Mouse (Mus musculus) ovary, adult 18-20 months (tissue): ENCODE data around the gene Cldn13.

Experiments used
- DNase-seq: peaks from one replicate; pipeline ENCODE4 v3.0.0; 2022; ENCODE audit warnings: low spot score, mixed read lengths

Gene Cldn13

DNA sequence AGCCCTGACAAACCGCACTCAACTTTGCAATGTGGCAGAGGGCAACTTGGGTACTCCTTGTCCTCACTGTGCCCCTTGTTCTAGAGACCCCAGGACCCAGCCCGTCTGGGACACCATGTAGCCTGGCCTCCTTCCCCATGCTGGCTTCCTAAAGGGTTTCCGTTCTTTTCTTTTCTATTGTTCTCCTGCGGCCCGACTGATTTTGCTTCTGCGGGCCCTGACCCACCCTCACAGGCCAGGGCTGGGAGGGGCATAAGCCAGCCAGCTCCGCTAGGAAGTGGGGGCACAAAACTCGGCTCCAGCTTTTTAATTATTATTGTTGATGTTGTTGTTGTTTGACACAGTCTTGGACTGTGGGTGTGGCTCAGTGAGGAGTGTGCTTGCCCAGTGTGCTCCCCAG lies 23.8 kb downstream of the Cldn13 start:
- DNase-seq = no peak

DNA sequence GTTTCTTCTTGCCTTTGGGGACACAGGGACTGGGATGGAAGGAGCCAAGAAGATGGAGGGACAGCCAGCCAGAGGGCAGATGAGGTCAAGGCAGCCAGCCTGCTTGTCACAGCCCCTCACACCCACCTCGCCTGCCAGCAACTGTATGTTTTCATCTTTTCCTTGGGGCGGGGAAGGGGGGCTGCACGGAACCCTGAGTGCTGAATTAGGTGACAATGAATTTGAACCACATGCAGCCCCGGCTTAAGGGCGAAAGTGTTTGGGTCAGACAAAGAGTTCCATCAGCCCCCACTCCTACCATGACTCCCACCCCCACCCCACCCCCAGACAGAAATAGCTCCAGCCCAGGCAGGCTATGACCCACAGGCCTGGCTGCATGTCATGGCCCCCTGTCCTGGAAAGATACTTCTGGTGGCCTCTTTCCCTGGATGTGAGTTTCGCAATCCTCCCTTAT lies 24.7 kb downstream of the Cldn13 start:
- DNase-seq = no peak

DNA sequence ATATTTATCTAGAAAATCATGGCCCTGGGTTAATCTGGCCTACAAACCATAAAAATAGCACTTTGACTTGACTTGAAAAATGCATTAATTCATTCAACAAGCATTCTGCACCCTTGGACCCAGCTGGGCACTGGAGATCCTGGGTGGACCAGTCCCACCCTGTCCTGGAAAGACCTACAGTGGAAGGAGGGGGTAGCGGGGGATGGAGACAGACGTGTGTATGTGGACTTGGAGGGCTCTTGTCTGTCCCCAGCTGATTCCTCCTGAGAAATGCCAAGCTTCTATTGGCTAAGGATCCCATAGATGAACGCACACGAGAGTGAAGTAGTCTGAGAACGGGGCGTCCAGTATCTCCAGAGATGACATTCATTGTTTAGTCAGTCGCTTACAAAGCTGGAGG lies 26.8 kb downstream of the Cldn13 start:
- DNase-seq = no peak

DNA sequence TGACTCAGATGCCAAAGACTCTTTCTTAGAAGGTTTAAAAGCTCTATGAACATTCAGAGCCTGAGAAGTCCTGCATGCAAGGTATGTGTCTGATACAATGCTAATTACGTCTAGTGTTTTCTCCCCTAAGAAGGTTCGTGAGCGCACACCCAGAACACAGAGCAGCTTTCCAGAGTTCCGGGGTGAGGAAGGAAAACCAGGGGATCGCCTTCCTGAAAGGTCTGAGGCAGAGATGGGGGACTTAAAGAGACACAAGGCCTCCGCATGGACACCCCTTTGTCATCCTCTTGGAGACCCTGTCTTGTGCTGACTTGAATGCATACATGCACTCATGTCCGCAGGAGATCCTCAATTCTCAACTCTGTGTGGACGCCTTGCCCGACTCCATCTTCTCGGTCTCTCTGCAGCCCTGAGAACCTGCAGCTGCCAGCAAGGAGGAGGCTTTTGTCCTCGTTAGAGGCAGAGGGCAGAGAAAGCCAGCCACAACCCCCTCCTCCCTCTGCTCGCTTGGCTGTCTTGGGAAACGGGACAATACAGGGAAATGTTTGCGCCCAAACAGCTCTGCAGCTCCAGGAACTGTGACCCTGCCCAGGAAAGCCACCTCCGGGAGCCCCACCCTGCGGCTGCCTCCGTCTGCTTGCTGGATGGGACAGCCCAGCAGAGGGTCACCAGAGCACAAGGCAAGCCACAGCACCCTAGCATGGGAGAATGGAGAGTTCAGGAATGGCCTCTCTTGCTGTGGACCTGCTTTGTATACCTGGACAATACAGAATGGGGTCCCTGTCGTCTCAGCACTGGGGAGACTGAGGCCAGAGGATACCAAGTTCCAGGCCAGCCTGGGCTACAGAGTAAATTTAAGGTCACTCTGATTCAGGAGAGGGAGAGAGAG lies 27.6 kb downstream of the Cldn13 start:
- DNase-seq = no peak

DNA sequence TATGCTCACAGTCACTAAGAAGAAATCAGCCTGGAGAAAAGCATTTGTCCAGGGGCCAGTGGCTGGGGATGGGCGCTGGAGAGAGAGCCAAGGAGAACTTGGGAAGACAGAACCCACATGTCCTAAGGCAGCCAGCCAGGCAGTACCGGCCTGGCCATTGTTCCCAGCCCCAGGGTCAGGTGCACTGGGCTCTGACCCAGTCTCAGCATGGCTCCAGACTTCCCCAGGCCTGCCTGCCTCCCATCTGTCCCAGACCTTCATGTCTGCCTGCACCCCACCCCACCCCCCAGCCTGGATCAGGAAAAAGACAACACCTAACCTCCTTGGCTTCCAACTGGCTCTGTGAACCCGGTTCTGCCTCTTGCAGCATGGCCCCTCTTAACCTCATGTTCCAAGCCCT lies 32.2 kb downstream of the Cldn13 start:
- no peak for DNase-seq

DNA sequence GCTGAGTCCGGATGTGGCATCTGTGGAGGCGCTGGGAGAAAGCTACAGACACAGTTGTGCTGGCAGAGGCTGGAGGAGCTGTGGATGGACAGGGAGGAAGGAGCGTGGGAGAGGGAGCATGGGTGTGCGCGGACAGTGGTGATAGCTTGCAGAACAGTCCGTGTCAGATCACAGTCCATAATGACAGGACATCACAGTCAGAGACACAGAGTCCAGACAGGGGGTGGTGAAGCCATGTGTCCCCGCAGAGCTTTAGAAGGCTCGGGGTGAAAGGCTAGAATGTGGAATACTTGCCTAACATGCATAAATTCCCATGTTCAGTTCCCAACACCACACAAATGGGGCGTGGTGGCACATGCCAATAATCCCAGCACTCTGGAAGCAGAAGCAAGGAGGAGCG lies 38.5 kb downstream of the Cldn13 start:
- DNase-seq = no peak

DNA sequence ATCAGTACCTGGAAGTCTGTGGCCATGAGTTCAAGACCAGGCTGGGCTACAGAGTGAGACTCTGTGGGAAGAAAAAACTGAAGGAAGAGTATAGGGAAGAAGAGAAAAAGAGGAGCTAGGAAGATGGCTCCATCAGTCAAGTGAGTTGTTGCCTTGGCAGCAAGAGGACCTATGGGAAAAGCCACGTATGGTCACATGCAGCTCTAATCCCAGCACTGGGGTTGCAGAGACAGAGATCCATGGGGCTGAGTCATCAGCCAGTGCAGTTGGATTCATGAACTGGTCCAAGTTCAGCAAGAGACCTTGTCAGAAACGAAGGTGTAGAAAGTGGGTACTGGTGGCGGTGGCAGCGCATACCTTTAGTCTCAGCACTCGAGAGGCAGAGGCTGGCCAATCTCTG lies 40.1 kb downstream of the Cldn13 start:
- DNase-seq = no peak

DNA sequence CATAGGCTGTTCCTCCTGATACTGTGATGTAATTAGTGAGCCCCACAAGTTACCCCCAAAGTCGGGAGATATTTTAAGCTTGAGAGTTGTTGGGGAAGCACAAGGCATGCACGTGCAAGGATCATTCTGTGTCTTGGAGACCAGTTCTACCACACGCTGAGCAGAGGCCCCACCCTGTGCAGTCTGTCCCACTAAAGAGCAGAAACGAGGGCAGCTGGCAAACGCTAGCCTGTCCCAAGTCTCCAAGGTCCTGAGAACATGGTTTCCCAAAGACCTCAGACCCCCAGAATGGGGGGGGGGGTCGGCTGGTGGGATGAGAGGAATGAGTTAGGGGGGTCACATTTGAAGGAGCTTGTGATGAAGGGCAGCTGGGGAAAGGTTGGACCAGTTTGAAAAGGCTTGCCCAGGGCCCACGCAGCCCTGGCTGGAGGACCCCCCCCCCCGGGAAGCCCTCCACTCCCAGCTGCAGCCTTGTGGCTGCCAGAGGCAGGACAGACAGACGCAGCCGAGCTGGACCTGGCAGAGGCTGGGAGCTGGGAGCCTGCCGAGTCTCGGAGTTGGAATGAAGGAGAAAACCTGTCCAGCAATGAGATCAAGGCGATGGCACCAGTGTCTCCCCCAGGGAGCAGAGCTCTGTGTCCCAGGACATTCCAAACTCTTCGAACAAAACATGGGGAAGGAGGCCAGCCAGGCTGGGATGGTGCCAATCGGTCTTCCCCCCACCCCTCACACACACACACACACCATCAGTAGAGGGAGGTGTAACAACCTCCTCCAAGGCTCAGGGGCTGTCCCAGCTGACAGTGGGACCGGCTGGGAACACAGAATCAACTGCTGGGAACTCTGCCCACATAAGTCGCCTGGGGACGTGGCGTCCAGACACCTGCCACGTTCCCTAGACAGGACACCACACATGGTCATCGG lies 41.1 kb downstream of the Cldn13 start:
- no peak for DNase-seq

DNA sequence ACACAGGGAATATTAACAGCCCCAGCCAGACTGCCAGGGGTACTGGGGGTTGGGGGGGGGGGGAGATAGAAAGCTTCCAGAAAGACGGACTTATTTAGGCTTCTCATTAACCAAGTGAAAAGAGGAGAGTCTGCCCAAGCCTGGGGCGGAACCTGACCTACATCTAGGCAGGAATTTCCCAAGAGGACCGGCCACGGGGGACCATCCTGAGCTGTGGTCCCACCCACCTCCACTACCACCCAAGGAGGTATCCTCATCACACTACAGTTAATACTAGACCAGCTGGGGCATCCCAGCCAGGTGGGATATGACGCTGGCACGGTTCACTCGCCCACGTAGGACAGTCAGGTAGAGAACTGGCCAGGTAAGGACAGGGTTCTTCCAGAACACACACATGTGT lies 42.3 kb downstream of the Cldn13 start:
- no peak for DNase-seq

DNA sequence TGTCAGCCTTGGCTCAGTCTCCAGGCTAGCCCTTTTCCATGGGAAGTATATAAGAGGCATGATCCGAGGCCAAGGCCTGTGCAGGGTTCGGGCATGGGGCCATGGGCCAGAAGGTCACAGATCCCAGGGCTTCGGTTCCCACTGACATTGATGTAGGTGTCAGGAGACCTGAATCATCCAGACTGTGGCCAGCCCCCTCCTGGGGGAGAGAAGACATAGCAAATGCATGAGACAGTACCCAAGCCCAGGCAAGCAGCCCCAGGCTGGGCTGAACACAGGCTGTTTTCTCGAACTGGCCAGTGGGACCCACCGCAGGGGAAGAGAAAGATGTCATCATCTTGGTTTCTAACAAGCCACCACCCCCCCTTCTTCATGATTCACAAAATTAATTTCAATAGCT lies 42.7 kb downstream of the Cldn13 start:
- no peak for DNase-seq

DNA sequence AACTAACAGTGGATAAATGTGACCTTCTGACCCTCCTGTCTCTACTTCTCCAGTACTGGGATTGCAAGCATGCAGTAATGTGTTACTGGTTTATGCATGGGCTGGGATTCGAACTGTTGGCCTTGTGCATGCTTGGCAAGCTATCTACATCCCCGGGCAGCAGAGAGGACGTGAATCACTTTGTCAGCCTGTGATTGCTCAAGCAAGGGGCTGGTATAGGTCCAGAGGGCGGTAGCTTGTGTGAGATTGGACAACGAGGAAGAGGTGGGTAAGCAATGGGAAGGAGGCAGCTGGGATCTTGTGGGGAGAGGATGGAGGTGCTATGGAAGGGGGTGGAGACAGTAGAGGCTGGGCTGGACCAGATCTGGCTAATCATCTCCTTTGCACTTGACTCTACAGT lies 46.8 kb downstream of the Cldn13 start:
- DNase-seq = no peak

DNA sequence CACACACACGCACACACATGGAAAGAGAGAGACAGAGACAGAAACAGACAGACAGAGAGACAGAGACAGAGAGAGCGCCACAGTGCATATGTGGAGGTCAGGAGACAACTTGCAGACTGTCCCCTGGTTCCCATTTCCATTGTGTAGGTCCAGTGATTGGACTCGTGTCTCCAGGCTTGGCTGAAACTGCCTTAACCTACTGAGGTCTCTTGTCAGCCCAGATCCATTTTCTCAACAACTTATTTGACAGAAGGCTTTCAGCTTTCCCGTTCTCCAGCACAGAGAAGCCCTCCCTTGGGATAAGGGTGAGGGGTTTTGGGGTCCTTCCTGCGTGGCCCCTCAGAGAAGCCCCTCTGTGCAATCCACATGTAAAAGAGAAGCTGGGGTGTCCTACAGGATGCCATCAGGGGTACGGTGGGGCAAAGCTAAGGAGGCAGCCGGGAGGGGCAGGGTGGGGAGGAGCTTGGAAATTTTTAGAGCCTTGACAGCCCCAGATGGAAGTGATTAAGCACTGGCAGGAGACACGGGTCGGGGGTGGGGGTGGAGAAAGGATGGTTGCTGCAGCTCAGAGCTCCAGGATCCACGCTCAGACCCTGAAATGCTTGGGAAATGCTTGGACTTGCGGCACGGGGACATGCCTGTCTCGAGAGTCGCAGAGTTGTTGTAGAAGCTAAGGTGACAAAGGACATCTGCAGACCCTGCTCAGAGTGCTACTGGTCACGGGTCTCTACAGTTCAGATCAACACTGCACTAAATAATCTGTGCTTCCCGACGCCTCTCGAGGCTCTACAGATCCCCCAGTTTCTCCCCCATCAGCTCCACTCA lies 47.8 kb downstream of the Cldn13 start:
- DNase-seq = no peak

DNA sequence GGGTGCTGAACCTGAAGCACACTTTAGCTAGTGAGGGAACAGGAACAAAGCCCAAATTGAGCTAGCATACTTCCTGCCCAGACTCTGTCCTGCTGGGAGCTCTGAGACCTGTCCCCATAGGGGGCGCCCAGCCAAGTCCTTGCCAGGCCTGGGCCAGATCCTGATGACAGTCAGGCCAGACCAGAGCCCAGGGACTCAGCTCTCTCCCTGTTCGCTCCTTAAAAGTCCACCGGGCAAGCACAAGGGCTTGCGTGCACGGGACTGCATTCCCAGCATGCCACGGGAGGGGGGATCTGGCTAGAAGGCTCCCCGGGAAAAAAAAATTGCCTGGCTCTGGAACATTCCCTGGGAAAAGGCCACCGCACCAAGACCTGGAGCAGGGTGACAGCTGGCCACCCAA lies 50.2 kb downstream of the Cldn13 start:
- DNase-seq = no peak
